Comparison of ENCODE assay signal across 8 mouse cellular contexts in the genomic region with DNA sequence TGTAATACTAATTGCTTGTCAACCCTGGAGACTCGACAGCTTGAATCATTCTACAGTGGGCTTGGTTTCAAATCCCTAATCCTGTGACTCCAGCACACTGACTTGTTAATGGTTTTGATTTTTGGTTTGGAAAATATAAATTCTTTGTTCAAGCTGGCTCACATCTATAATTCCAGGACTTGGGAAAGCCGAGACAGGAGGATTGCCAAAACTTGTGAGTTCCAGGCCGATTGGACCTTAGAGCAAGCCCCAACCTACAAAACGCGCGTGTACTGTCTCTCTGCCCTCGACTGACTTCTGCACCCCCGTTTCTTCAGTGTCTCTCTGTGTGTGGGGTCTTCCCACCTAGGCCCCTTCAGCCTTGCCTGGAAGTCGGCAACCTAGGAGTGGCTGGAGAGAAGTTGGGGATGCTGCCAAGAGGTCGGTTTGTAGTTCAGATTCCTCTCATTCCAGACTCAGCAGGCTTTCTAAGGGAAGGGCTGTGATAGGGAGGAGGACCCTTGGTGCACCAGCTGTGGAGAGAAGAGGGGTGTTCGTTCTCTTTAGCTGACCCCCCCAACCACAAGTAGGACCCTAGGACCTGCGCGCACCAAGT. TPM values are rescaled to one million over a fixed set of nuclear protein-coding genes. Genes with fewer than 3 reads are reported as not detected.
DNase-seq lines count a peak whose midpoint lies in the region; ATAC-seq lines count a peak whose summit lies in the region.

No protein-coding gene starts in this region.

- H3K27ac ChIP-seq in heart, embryonic 10.5 days, result peak overlapping the region; percentile 75
- peak overlapping the region; percentile 86 for H3K27ac ChIP-seq in stomach, embryonic 15.5 days

- H3K4me3 ChIP-seq in heart, embryonic 10.5 days, result 0 out of 2 replicates have a peak overlapping the region, but pooled peaks have one; percentile 22
- no peak overlapping the region for H3K4me3 ChIP-seq in stomach, embryonic 15.5 days (replicated peaks)

- H3K36me3 ChIP-seq in heart, embryonic 10.5 days, result 0 out of 2 replicates have a peak, but pooled peaks cover 8% of the 10 kb centered on the region
- H3K36me3 ChIP-seq in stomach, embryonic 15.5 days, result no peaks in the 10 kb centered on the region

- whole genome bisulfite sequencing in heart, embryonic 10.5 days, result 14% methylated on average over 13 of the region's 13 CpGs
- WGBS in stomach, embryonic 15.5 days, result 21% methylated on average over 13 of the region's 13 CpGs

- intact Hi-C loops in gastrocnemius, postnatal 36 days (cut with DNase I), result no loop called here

- no peak overlapping the region for H3K9ac ChIP-seq in stomach, embryonic 15.5 days

- peak; percentile 61 for DNase-seq in urinary bladder, postnatal 14 days (ENCODE audit: low spot score)
- DNase-seq in urinary bladder, adult 2 months (ENCODE audit: low spot score), result no peak
- DNase-seq in heart, embryonic 10.5 days (ENCODE audit: low spot score), result no peak
- DNase-seq in kidney, postnatal 36 days, result peak; percentile 39 to 65
- DNase-seq in gastrocnemius, postnatal 36 days, result no peak
- no peak for DNase-seq in left cerebral cortex, adult 8-10 months (ENCODE audit: low spot score in 2 of 2)
- no peak for DNase-seq in retina, embryonic 14.5 days (ENCODE audit: low spot score)

- H3K27me3 ChIP-seq in heart, embryonic 10.5 days (ENCODE audit: insufficient read depth, poor library complexity, severe bottlenecking), result no peaks in the 10 kb centered on the region
- H3K27me3 ChIP-seq in stomach, embryonic 15.5 days (replicated peaks), result no peaks in the 10 kb centered on the region

- H3K4me2 ChIP-seq in stomach, embryonic 15.5 days, result peak overlapping the region; percentile 27

- H3K9me3 ChIP-seq in heart, embryonic 10.5 days, result no peaks in the 10 kb centered on the region
- no peaks in the 10 kb centered on the region for H3K9me3 ChIP-seq in stomach, embryonic 15.5 days

- 0 out of 2 replicates have a peak, but pooled peaks have one; percentile 16 for ATAC-seq in stomach, embryonic 15.5 days (ENCODE audit: insufficient read depth, low FRiP score, low read depth)

- H3K4me1 ChIP-seq in heart, embryonic 10.5 days, result peaks cover 56% of the 10 kb centered on the region
- peaks cover 19% of the 10 kb centered on the region for H3K4me1 ChIP-seq in stomach, embryonic 15.5 days

RNA-seq across cellular contexts. Expression of a gene that starts 2.9 kb away (rescaled TPM):
- polyA plus RNA-seq in urinary bladder, adult 2 months (2012; rRNA removed), result 53.0 and 56.5 TPM in 2 replicates
- 11.6 and 13.5 TPM in 2 replicates for polyA plus RNA-seq in heart, embryonic 10.5 days (2016; fragmentation: Nextera tagmentation; extraction: Ambion mirVana)
- polyA plus RNA-seq in stomach, embryonic 15.5 days (2015; fragmentation: Nextera tagmentation; extraction: Ambion mirVana), result 19.2 TPM in 2 replicates
- not detected for total RNA-seq in gastrocnemius, postnatal 36 days (2021)
- total RNA-seq in left cerebral cortex, adult 8-10 months (2022), result 1 to 10 TPM; 2.7 to 5.8 (median 4.2) TPM

RNA-seq across cellular contexts. Expression of a gene that starts 22.1 kb away (rescaled TPM):
- polyA plus RNA-seq in urinary bladder, adult 2 months (2012; rRNA removed), result 53.7 and 54.9 TPM in 2 replicates
- polyA plus RNA-seq in heart, embryonic 10.5 days (2016; fragmentation: Nextera tagmentation; extraction: Ambion mirVana), result 22.9 and 34.5 TPM in 2 replicates
- 21.9 and 23.7 TPM in 2 replicates for polyA plus RNA-seq in stomach, embryonic 15.5 days (2015; fragmentation: Nextera tagmentation; extraction: Ambion mirVana)
- 1 to 10 TPM; 1.3 to 2.4 TPM for total RNA-seq in gastrocnemius, postnatal 36 days (2021)
- 10 to 100 TPM in 1 of 4 experiments, 1 to 10 TPM in 3; 7.4 to 10.5 (median 9.6) TPM for total RNA-seq in left cerebral cortex, adult 8-10 months (2022)

RNA-seq across cellular contexts. Expression of a gene that starts 25.9 kb away (rescaled TPM):
- 17.5 and 23.9 TPM in 2 replicates for polyA plus RNA-seq in urinary bladder, adult 2 months (2012; rRNA removed)
- 45.7 and 47.0 TPM in 2 replicates for polyA plus RNA-seq in heart, embryonic 10.5 days (2016; fragmentation: Nextera tagmentation; extraction: Ambion mirVana)
- 47.4 and 51.0 TPM in 2 replicates for polyA plus RNA-seq in stomach, embryonic 15.5 days (2015; fragmentation: Nextera tagmentation; extraction: Ambion mirVana)
- total RNA-seq in gastrocnemius, postnatal 36 days (2021), result 10 to 100 TPM; 20.2 to 24.4 TPM
- total RNA-seq in left cerebral cortex, adult 8-10 months (2022), result 10 to 100 TPM; 53.4 to 64.9 (median 58.6) TPM

Comparison
In these comparisons a context has a peak if more than half of its experiments do, and no peak if none do; other contexts are left out.
1. DNase-seq: peak in urinary bladder, postnatal 14 days (single experiment) and kidney, postnatal 36 days (2 of 2); none in urinary bladder, adult 2 months (single experiment), heart, embryonic 10.5 days (single experiment), gastrocnemius, postnatal 36 days (0 of 2), left cerebral cortex, adult 8-10 months (0 of 2) and retina, embryonic 14.5 days (single experiment).